8 mouse cellular contexts compared by ENCODE assay signal in the genomic region with DNA sequence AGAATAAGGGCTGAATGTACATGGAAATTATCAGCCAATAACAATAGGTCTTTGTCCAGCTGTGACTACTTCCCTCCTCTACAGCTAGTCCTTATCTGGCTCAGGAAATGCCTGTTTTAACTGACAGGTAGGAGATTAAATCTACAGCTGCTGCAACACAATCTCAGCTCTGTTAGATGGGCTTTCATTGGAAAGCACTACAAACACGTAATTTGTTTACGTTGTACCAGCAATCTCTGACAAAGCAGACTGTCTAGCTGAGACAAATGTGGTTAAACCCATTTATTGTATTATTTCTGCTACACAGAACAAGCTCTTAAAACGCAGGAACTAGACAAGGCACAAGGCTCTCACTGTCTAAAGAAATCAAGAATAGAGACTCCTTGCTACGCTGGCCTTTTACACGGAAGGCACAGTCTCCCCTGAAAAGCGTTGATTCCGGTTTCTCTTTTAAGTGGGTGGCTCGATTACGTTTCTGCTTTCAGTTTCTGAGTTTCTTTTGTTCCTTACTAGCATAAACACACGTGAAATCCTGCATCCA.
DNase-seq lines count a peak whose midpoint lies in the region; ATAC-seq lines count a peak whose summit lies in the region.

No protein-coding gene starts in this region.

- no peaks in the 10 kb centered on the region for H3K36me3 ChIP-seq in kidney, embryonic 15.5 days
- no peaks in the 10 kb centered on the region for H3K36me3 ChIP-seq in forebrain, embryonic 13.5 days (ENCODE audit: poor library complexity, severe bottlenecking)
- no peaks in the 10 kb centered on the region for H3K36me3 ChIP-seq in intestine, embryonic 14.5 days (ENCODE audit: control insufficient read depth, insufficient read depth, low read length)
- no peaks in the 10 kb centered on the region for H3K36me3 ChIP-seq in midbrain, embryonic 10.5 days

- H3K4me3 ChIP-seq in kidney, embryonic 15.5 days (replicated peaks): peak overlapping the region; percentile 12; the same call in 1 of the 2 replicates
- H3K4me3 ChIP-seq in forebrain, embryonic 13.5 days: peak overlapping the region; percentile 3; the same call in 1 of the 2 replicates
- H3K4me3 ChIP-seq in intestine, embryonic 14.5 days (ENCODE audit: low read depth, low read length): no peak overlapping the region
- H3K4me3 ChIP-seq in midbrain, embryonic 10.5 days: no peak overlapping the region

- no peaks in the 10 kb centered on the region for H3K27me3 ChIP-seq in kidney, embryonic 15.5 days
- H3K27me3 ChIP-seq in forebrain, embryonic 13.5 days: no peaks in the 10 kb centered on the region
- no peaks in the 10 kb centered on the region for H3K27me3 ChIP-seq in intestine, embryonic 14.5 days (replicated peaks; ENCODE audit: control insufficient read depth, insufficient read depth, low read length)
- no peaks in the 10 kb centered on the region for H3K27me3 ChIP-seq in midbrain, embryonic 10.5 days (ENCODE audit: low read depth, poor library complexity, severe bottlenecking)

- no peaks in the 10 kb centered on the region for H3K9me3 ChIP-seq in kidney, embryonic 15.5 days (replicated peaks)
- no peaks in the 10 kb centered on the region for H3K9me3 ChIP-seq in forebrain, embryonic 13.5 days (replicated peaks)
- no peaks in the 10 kb centered on the region for H3K9me3 ChIP-seq in intestine, embryonic 14.5 days (ENCODE audit: control insufficient read depth, low read length)
- H3K9me3 ChIP-seq in midbrain, embryonic 10.5 days (replicated peaks): no peaks in the 10 kb centered on the region

- no peak for DNase-seq in kidney, adult 8-10 months
- no peak for DNase-seq in intestine, embryonic 14.5 days (ENCODE audit: low spot score)
- DNase-seq in midbrain, embryonic 10.5 days (ENCODE audit: low spot score): no peak
- no peak for DNase-seq in gastrocnemius, postnatal 4 days (ENCODE audit: low spot score in 2 of 2)
- no peak for DNase-seq in ovary, postnatal 10 days (ENCODE audit: low spot score)
- DNase-seq in left cerebral cortex, postnatal 36 days (ENCODE audit: low spot score in 2 of 2): no peak

- intact Hi-C loops in left cerebral cortex, postnatal 36 days (cut with DNase I): no loop called here

- no peak overlapping the region for H3K9ac ChIP-seq in kidney, embryonic 15.5 days
- 0 out of 2 replicates have a peak overlapping the region, but pooled peaks have one; percentile 17 for H3K9ac ChIP-seq in forebrain, embryonic 13.5 days
- H3K9ac ChIP-seq in intestine, embryonic 14.5 days (ENCODE audit: low read length): no peak overlapping the region

- 0 out of 2 replicates have a peak, but pooled peaks cover 2% of the 10 kb centered on the region for H3K4me1 ChIP-seq in kidney, embryonic 15.5 days
- peaks cover 15% of the 10 kb centered on the region for H3K4me1 ChIP-seq in forebrain, embryonic 13.5 days
- H3K4me1 ChIP-seq in intestine, embryonic 14.5 days (replicated peaks; ENCODE audit: control insufficient read depth, insufficient read depth, low read length): no peaks in the 10 kb centered on the region
- H3K4me1 ChIP-seq in midbrain, embryonic 10.5 days: peaks cover 10% of the 10 kb centered on the region

- peak overlapping the region; percentile 45; the same call in 1 of the 2 replicates for H3K27ac ChIP-seq in kidney, embryonic 15.5 days
- H3K27ac ChIP-seq in forebrain, embryonic 13.5 days: peak overlapping the region; percentile 1; the same call in 1 of the 2 replicates
- H3K27ac ChIP-seq in intestine, embryonic 14.5 days (ENCODE audit: low read depth): 0 out of 2 replicates have a peak overlapping the region, but pooled peaks have one; percentile 5
- peak overlapping the region; percentile 50; the same call in 1 of the 2 replicates for H3K27ac ChIP-seq in midbrain, embryonic 10.5 days (replicated peaks)

- peak overlapping the region; percentile 17; the same call in 1 of the 2 replicates for H3K4me2 ChIP-seq in kidney, embryonic 15.5 days
- peak overlapping the region; percentile 48 for H3K4me2 ChIP-seq in forebrain, embryonic 13.5 days
- peak overlapping the region; percentile 12 for H3K4me2 ChIP-seq in intestine, embryonic 14.5 days (ENCODE audit: low read length)

- no peak for ATAC-seq in kidney, embryonic 15.5 days (replicated peaks; ENCODE audit: low FRiP score)
- ATAC-seq in forebrain, embryonic 13.5 days: peak; percentile 81
- ATAC-seq in intestine, embryonic 14.5 days (replicated peaks; ENCODE audit: low FRiP score, low TSS enrichment, low read depth): no peak

- WGBS in kidney, embryonic 15.5 days: 41% methylated on average over 10 of the region's 10 CpGs
- WGBS in forebrain, embryonic 13.5 days: 5% methylated on average over 10 of the region's 10 CpGs
- WGBS in intestine, embryonic 14.5 days: 26% methylated on average over 10 of the region's 10 CpGs
- 58% methylated on average over 10 of the region's 10 CpGs for WGBS in midbrain, embryonic 10.5 days

Comparison
In these comparisons a context has a peak if more than half of its experiments do, and no peak if none do; other contexts are left out.
1. H3K4me3 ChIP-seq: peak in kidney, embryonic 15.5 days (single experiment) and forebrain, embryonic 13.5 days (single experiment); none in intestine, embryonic 14.5 days (single experiment) and midbrain, embryonic 10.5 days (single experiment).
2. Peak in every context shown above with its lines, with median percentiles within 50 percentile points of each other: H3K27ac ChIP-seq and H3K4me2 ChIP-seq.